Mouse (Mus musculus) heart, postnatal 36 days (tissue): ENCODE data around the gene Olfr606. TPM values are rescaled to one million over a fixed set of nuclear protein-coding genes. Genes with fewer than 3 reads are reported as not detected.
"Not testable (repeated sequence)": the region's sequence is repeated elsewhere in the genome, so short reads cannot be mapped to it uniquely, and the experiment has no call there.

Source experiments
- DNase-seq, 2 experiments: peaks; one replicate each; pipeline ENCODE4 v3.0.0; 2021 to 2022
- intact Hi-C: fragments of 180-260 bp; cut with DNase I; formaldehyde crosslinking; loops from one replicate; pipeline ENCODE4 v1.15.1; 2025
- microRNA-seq, 2 experiments: library from miRNA; unstranded; fragments of <30 nt; microRNA quantifications; one replicate each; pipeline ENCODE4 v1.2.0; 2021; ENCODE audit warnings: borderline number of aligned reads in 2 of 2
- total RNA-seq, 2 experiments: library from RNA; stranded (reverse); gene quantifications; 2 replicates each; pipeline ENCODE4 v1.2.3; 2021

Olfr606 gene
- not detected for total RNA-seq

DNA sequence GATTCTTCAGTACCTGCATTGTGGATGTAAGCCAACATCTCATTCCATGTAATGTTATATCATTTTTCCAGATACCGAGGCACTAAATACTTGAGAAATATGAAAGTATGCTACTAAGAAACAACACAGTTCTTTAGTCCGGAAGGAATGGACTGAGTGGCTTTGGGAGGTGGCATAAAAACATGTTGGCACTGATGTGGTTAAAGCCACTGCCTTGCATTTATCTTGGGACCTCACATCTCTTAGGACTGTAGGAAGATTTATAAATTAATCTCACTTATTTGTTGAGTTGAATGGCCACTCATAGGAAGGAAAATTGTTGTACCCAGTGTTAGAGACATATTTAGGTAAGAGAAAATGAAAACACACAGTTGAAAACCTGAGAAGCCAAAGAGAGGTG lies at the start of gene Olfr606:
Gene Olfr606 (plus strand): TSS at position 301 of the 400 bp plus-strand sequence.
- DNase-seq: no peak
- intact Hi-C loops: no loop called here

- DNase-seq, intact Hi-C loops: not testable (repeated sequence)
Measured at GRCm38 (mm10) chr7:103406521-103407055, 42.3 kb upstream of the Olfr606 start.

- intact Hi-C loops, DNase-seq: not testable (repeated sequence)
Measured at GRCm38 (mm10) chr7:103414772-103415171, 34.1 kb upstream of the Olfr606 start, which contains the start of gene Usp17lc. TSS of gene Usp17lc (plus strand) at chr7:103415072.

DNA sequence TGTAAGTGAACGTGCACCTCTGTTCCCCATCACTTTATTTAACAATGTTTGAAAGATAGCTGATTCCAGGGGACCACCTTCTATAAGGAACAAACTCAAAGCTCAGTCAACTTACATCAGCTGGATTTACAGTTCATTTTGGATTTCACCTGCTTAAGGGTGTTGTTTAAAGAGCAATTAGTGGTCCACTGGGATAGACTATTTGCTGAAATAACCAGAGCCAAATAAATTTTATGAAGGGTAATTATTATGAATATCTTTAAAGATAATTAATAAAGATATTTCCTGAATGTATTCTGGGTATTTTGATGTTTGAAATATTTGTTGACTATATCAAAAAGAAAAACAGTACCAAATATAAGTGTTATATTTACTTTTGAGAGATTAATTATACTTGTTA lies 3.5 kb upstream of the Olfr606 start, which contains the start of gene Olfr605:
Gene Olfr605 (minus strand): TSS at position 101 of the 400 bp plus-strand sequence.
- intact Hi-C loops: no loop called here
- no peak for DNase-seq

DNA sequence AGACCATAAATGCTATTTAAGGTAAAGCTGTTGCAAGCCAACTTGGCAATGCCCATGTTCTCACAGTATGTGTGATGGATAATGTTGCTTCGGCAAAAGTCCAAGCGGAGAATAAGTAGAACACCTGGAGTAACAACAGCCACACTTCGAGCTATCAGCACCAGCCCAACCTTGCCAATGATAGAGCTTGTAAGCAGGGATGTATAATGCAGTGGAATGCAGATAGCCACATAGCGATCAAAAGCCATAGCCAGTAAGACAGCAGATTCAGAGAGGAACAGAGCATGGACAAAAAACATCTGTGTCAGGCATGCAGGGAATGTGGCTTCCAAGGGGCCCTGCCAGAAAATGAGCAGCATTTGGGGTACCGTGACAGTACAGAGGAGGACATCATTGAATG lies 11.7 kb downstream of the Olfr606 start:
- no peak for DNase-seq

DNA sequence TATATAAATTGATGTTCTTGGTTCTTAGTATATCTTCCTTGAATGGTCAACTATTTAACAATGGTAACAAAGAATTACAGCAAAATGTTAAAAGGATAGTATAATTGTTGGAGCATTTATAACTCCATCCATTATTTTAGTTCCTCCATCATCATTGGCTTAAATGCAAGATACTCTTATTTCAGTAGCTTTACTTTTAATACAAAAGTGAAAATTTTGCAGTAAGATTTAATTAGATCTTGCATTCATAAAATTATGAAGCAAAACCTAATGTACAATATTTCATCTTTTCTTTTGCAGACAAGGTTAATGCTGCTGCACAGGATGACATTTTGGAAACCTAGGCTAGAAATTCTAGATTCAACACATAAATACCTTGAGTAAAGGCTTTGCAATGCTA lies 20.7 kb downstream of the Olfr606 start, which contains the start of gene Olfr608:
Gene Olfr608 (plus strand): TSS at position 301 of the 400 bp plus-strand sequence.
- DNase-seq: no peak

More for the DNA sequence above, 11.7 kb downstream of the Olfr606 start:
- intact Hi-C loops: no loop called here

GRCm38 (mm10) chr7:103477106-103477505 lies 28.3 kb downstream of the Olfr606 start:
- intact Hi-C loops, DNase-seq: not testable (repeated sequence)

More for the DNA sequence above, 20.7 kb downstream of the Olfr606 start, which contains the start of gene Olfr608:
- intact Hi-C loops: no loop called here

- intact Hi-C loops: no loop called here
- no peak for DNase-seq
Measured at GRCm38 (mm10) chr7:103497962-103498361, 49.1 kb downstream of the Olfr606 start, which contains the start of gene Olfr609. TSS of gene Olfr609 (minus strand) at chr7:103498062.

Small RNAs within 50 kb of the gene (microRNA-seq; reads per million reads assigned to microRNA genes)
- 0 reads per million in 2 experiments for gene Gm25774

Other genes with a start within 250 kb of the Olfr606 start
- not detected for gene Olfr593, start 237.2 kb upstream of the Olfr606 start, total RNA-seq
- gene Olfr594, start 232.1 kb upstream of the Olfr606 start, total RNA-seq: not detected
- gene Usp17ld, start 196.5 kb upstream of the Olfr606 start, total RNA-seq: not detected
- gene Olfr596, start 143.4 kb upstream of the Olfr606 start, total RNA-seq: not detected
- gene Olfr597, start 132.7 kb upstream of the Olfr606 start, total RNA-seq: not detected
- not detected for gene Olfr598, start 125.5 kb upstream of the Olfr606 start, total RNA-seq
- gene Olfr599, start 113.1 kb upstream of the Olfr606 start, total RNA-seq: not detected
- gene Olfr600, start 99.4 kb upstream of the Olfr606 start, total RNA-seq: not detected
- gene Olfr601, start 86.4 kb upstream of the Olfr606 start, total RNA-seq: not detected
- not detected for gene Olfr603, start 62.9 kb upstream of the Olfr606 start, total RNA-seq
- not detected for gene Usp17lc, start 34.0 kb upstream of the Olfr606 start, total RNA-seq
- gene Olfr605, start 3.6 kb upstream of the Olfr606 start, total RNA-seq: not detected
- not detected for gene Olfr607, start 15.1 kb downstream of the Olfr606 start, total RNA-seq
- not detected for gene Olfr608, start 20.8 kb downstream of the Olfr606 start, total RNA-seq
- gene Olfr609, start 49.0 kb downstream of the Olfr606 start, total RNA-seq: not detected
- not detected for gene Olfr610, start 63.1 kb downstream of the Olfr606 start, total RNA-seq
- not detected for gene Olfr611, start 71.8 kb downstream of the Olfr606 start, total RNA-seq
- gene Olfr612, start 93.7 kb downstream of the Olfr606 start, total RNA-seq: not detected
- not detected for gene Olfr613, start 99.0 kb downstream of the Olfr606 start, total RNA-seq
- not detected for gene Olfr615, start 107.0 kb downstream of the Olfr606 start, total RNA-seq
- not detected for gene Olfr616, start 120.1 kb downstream of the Olfr606 start, total RNA-seq
- gene Olfr617, start 124.0 kb downstream of the Olfr606 start, total RNA-seq: not detected
- not detected for gene Olfr618, start 141.1 kb downstream of the Olfr606 start, total RNA-seq
- not detected for gene Olfr619, start 151.5 kb downstream of the Olfr606 start, total RNA-seq
- not detected for gene Olfr620, start 163.5 kb downstream of the Olfr606 start, total RNA-seq
- not detected for gene Olfr622, start 193.7 kb downstream of the Olfr606 start, total RNA-seq
- not detected for gene Olfr623, start 214.7 kb downstream of the Olfr606 start, total RNA-seq
- not detected for gene Olfr624, start 222.1 kb downstream of the Olfr606 start, total RNA-seq
- gene Olfr625-ps1, start 233.7 kb downstream of the Olfr606 start, total RNA-seq: not detected